Mouse (Mus musculus) CH12.LX (cell line): ENCODE results near the gene Ano9. TPM values are rescaled to one million over a fixed set of nuclear protein-coding genes. Genes with fewer than 3 reads are reported as not detected.

Experiments used
- DNase-seq: peaks from one replicate; pipeline ENCODE4 v3.0.0-alpha.2; 2013; ENCODE audit errors: extremely low read depth
- H3K27ac ChIP-seq: 2 replicates; pipeline ENCODE4 v1.5.1; 2012; ENCODE audit warnings: low read depth, mild to moderate bottlenecking, control low read depth, moderate library complexity; ENCODE audit not compliant: insufficient read depth
- H3K27me3 ChIP-seq: replicated peaks from 2 replicates; pipeline ENCODE3; 2012; ENCODE audit warnings: inconsistent platforms
- H3K36me3 ChIP-seq, 2 experiments: replicated peaks in 1 of 2; 2 replicates each; pipeline versions ENCODE3 to v1.6.1; 2012; ENCODE audit warnings: inconsistent platforms in 1 of 2, low read length in 1 of 2, mild to moderate bottlenecking in 1 of 2, mixed read lengths in 1 of 2, moderate library complexity in 1 of 2; ENCODE audit not compliant: control insufficient read depth in 1 of 2, insufficient read depth in 1 of 2
- H3K4me1 ChIP-seq, 2 experiments: 2 replicates each; pipeline ENCODE4 v1.6.1; 2012; ENCODE audit warnings: inconsistent platforms in 1 of 2, moderate library complexity in 1 of 2; ENCODE audit not compliant: insufficient read depth in 2 of 2, control insufficient read depth in 1 of 2
- H3K4me2 ChIP-seq: 2 replicates; pipeline ENCODE4 v1.6.1; 2012; ENCODE audit warnings: low read depth, mild to moderate bottlenecking, control low read depth; ENCODE audit not compliant: poor library complexity, insufficient read depth, severe bottlenecking
- H3K4me3 ChIP-seq, 3 experiments: fragments of 150-350 bp in 1 of 3; sonication (generic) in 1 of 3; replicated peaks in 1 of 3; 2 replicates each; pipeline versions ENCODE3 to v1.5.1; 2011 to 2012; ENCODE audit warnings: low read depth in 2 of 3, low read length in 2 of 3, mild to moderate bottlenecking in 2 of 3, moderate library complexity in 2 of 3, control low read depth in 1 of 3, improper control_type of control experiment in 1 of 3, inconsistent platforms in 1 of 3, mixed read lengths in 1 of 3; ENCODE audit not compliant: poor library complexity in 1 of 3
- H3K79me2 ChIP-seq: replicated peaks from 2 replicates; pipeline ENCODE4 v1.6.1; 2012; ENCODE audit warnings: mild to moderate bottlenecking, moderate library complexity; ENCODE audit not compliant: control insufficient read depth, poor library complexity, insufficient read depth, severe bottlenecking; ENCODE audit errors: extremely low read depth
- H3K9ac ChIP-seq: 2 replicates; pipeline ENCODE4 v1.6.1; 2012; ENCODE audit warnings: low read depth, mild to moderate bottlenecking, control low read depth, moderate library complexity; ENCODE audit not compliant: insufficient read depth
- H3K9me3 ChIP-seq: replicated peaks from 2 replicates; pipeline ENCODE3; 2012; ENCODE audit warnings: low read length, inconsistent platforms, mixed read lengths
- BHLHE40 ChIP-seq: IDR thresholded peaks from 2 replicates; pipeline ENCODE4 v1.6.1; 2011; ENCODE audit warnings: mild to moderate bottlenecking, low read depth, low read length, improper control_type of control experiment
- E2F4 ChIP-seq: IDR thresholded peaks from 2 replicates; pipeline ENCODE4 v1.6.1; 2011; ENCODE audit warnings: low read depth, low read length, improper control_type of control experiment; ENCODE audit not compliant: insufficient replicate concordance
- ELF1 ChIP-seq: IDR thresholded peaks from 2 replicates; pipeline ENCODE4 v1.6.1; 2014; ENCODE audit warnings: low read depth, mild to moderate bottlenecking, inconsistent platforms, low read length, improper control_type of control experiment
- EP300 ChIP-seq: IDR thresholded peaks from 2 replicates; pipeline ENCODE4 v1.6.1; 2011; ENCODE audit warnings: low read length, improper control_type of control experiment
- ETS1 ChIP-seq: conservative IDR thresholded peaks from 2 replicates; pipeline ENCODE4 v1.6.1; 2012; ENCODE audit warnings: low read depth, mild to moderate bottlenecking, inconsistent platforms, low read length, improper control_type of control experiment, moderate library complexity
- GABPA ChIP-seq: IDR thresholded peaks from 2 replicates; pipeline ENCODE4 v1.6.1; 2012; ENCODE audit warnings: low read depth, low read length, improper control_type of control experiment, inconsistent platforms; ENCODE audit not compliant: insufficient replicate concordance
- HCFC1 ChIP-seq: IDR thresholded peaks from 2 replicates; pipeline ENCODE4 v1.6.1; 2012; ENCODE audit warnings: low read depth, mild to moderate bottlenecking, inconsistent platforms, low read length, improper control_type of control experiment
- JUND ChIP-seq: conservative IDR thresholded peaks from 2 replicates; pipeline ENCODE4 v1.6.1; 2011; ENCODE audit warnings: low read depth, low read length, improper control_type of control experiment
- KAT2A ChIP-seq: IDR thresholded peaks from 2 replicates; pipeline ENCODE4 v1.6.1; 2012; ENCODE audit warnings: low read length, improper control_type of control experiment, inconsistent platforms; ENCODE audit not compliant: insufficient replicate concordance
- MAX ChIP-seq: IDR thresholded peaks from 2 replicates; pipeline ENCODE4 v1.6.1; 2011; ENCODE audit warnings: low read length, improper control_type of control experiment
- MXI1 ChIP-seq: IDR thresholded peaks from 2 replicates; pipeline ENCODE4 v1.6.1; 2011; ENCODE audit warnings: mild to moderate bottlenecking, low read depth, low read length, improper control_type of control experiment
- MYC ChIP-seq: IDR thresholded peaks from 2 replicates; pipeline ENCODE4 v1.6.1; 2011; ENCODE audit warnings: low read depth, mild to moderate bottlenecking, improper control_type of control experiment, low read length
- NELFE ChIP-seq: IDR thresholded peaks from 2 replicates; pipeline ENCODE4 v1.6.1; 2011; ENCODE audit warnings: low read depth, low read length, improper control_type of control experiment
- PAX5 ChIP-seq: IDR thresholded peaks from 2 replicates; pipeline ENCODE4 v1.6.1; 2012; ENCODE audit warnings: low read length, inconsistent platforms, mixed read lengths
- POLR2A ChIP-seq: IDR thresholded peaks from 2 replicates; pipeline ENCODE4 v1.6.1; 2011; ENCODE audit warnings: low read depth, mild to moderate bottlenecking, improper control_type of control experiment, low read length
- RAD21 ChIP-seq: IDR thresholded peaks from 2 replicates; pipeline ENCODE4 v1.6.1; 2011; ENCODE audit warnings: low read depth, mild to moderate bottlenecking, low read length, improper control_type of control experiment, moderate library complexity
- TBP ChIP-seq: conservative IDR thresholded peaks from 2 replicates; pipeline ENCODE4 v1.6.1; 2011; ENCODE audit warnings: low read depth, low read length, improper control_type of control experiment
- TCF12 ChIP-seq: IDR thresholded peaks from 2 replicates; pipeline ENCODE4 v1.6.1; 2014; ENCODE audit warnings: low read depth, mild to moderate bottlenecking, inconsistent platforms, low read length, improper control_type of control experiment
- USF1 ChIP-seq: IDR thresholded peaks from 2 replicates; pipeline ENCODE4 v1.6.1; 2014; ENCODE audit warnings: low read depth, mild to moderate bottlenecking, inconsistent platforms, low read length, improper control_type of control experiment
- USF2 ChIP-seq: conservative IDR thresholded peaks from 2 replicates; pipeline ENCODE4 v1.6.1; 2011; ENCODE audit warnings: low read depth, low read length, improper control_type of control experiment
- ZC3H11A ChIP-seq: IDR thresholded peaks from 2 replicates; pipeline ENCODE4 v1.6.1; 2012; ENCODE audit warnings: low read depth, mild to moderate bottlenecking, inconsistent platforms, low read length, improper control_type of control experiment
- ZNF384 ChIP-seq: IDR thresholded peaks from 2 replicates; pipeline ENCODE4 v1.6.1; 2012; ENCODE audit warnings: low read depth, low read length, improper control_type of control experiment, inconsistent platforms
- dilution Hi-C: fragments of 300-500 bp; cut with MboI; formaldehyde crosslinking; loops from 2 replicates; pipeline ENCODE4 v1.14.3; 2020; ENCODE audit warnings: low sequenced_read_pairs; ENCODE audit not compliant: extremely low pct_unique_long_range_greater_than_20kb, extremely low pct_ligation_motif_present
- in situ Hi-C: fragments of 300-500 bp; cut with MboI; formaldehyde crosslinking; loops from 3 replicates; pipeline ENCODE4 v1.14.3; 2019; ENCODE audit warnings: low sequenced_read_pairs, low pct_ligation_motif_present, low pct_unique_long_range_greater_than_20kb, mixed read lengths
- polyA plus RNA-seq: library from polyadenylated mRNA; unstranded; fragments of >175 nt; gene quantifications from 2 replicates; pipeline ENCODE4 v1.2.1, GENCODE M21; 2012; ENCODE audit warnings: low read depth; ENCODE audit not compliant: insufficient read length
- total RNA-seq, 2 experiments: library from RNA; depleted of rRNA; stranded (reverse); fragments of 300-350 nt in 1 of 2; fragments of >200 nt in 1 of 2; gene quantifications; 2 replicates each; pipeline ENCODE4 v1.2.3; 2012 to 2014

Ano9 gene
- total and polyA plus RNA-seq, 3 experiments = 0.04 TPM; not detected in 2

GRCm38 (mm10) chr7:141115874-141116273 is 1.7 kb downstream of the Ano9 start:
- in situ Hi-C loops (no loop called here), dilution Hi-C loops (no loop called here)
- Histone ChIP-seq H3K9ac (no peak overlapping the region), H3K36me3 (no peaks in the 10 kb centered on the region), H3K79me2 (no peaks in the 10 kb centered on the region), H3K27me3 (peaks cover 37% of the 10 kb centered on the region), H3K4me3 (no peak overlapping the region), H3K4me1 (no peaks in the 10 kb centered on the region; a peak in 1 of 4 replicates), H3K4me2 (no peak overlapping the region), H3K27ac (no peak overlapping the region), H3K9me3 (no peaks in the 10 kb centered on the region)
- no peak for TF ChIP-seq E2F4
- TF ChIP-seq KAT2A = no peak
- no peak for TF ChIP-seq RAD21
- no peak for TF ChIP-seq ZNF384
- TF ChIP-seq MAX = no peak
- DNase-seq = no peak

GRCm38 (mm10) chr7:141103161-141103560 is 14.4 kb downstream of the Ano9 start:
- no peak overlapping the region for H3K4me2 ChIP-seq

DNA sequence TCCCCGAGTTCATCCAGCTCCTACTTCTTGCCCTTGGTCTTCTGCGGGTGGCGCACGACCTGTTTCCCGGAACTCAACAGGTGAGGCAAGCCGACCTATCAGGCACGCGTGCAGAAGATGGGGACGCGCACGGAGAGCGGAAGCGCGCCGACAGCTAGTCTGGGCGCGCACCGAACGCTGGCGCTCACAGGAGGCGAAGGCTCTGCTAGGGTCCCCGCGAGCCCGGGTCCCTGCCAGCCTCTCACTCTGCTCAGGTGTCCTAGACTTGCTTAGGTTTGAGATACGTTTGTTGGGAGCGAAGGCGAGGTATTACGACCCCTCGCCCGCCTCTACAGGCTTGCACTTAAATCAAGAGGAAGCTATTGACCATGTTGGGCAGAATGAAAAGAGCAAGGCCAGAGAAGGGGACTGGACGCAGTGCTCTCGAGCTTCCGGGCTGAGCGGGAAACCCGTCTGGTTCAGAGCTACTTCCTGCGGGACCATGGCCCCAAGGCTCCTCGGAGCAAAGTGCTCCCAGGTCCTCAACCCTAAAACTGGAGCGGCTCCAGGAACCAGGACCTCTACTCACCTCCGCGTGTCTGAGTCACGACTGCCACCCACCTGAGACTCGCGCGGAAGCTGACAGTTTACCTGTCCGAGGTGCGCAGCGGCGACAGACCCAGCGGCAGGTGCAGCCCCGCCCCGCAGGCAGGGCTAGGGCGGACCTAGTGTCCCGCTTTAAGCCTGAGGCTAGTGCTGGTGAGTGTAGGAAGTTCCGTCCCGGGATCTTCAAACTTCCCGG is 17.5 kb downstream of the Ano9 start, which contains the start of gene Sigirr:
Sigirr (minus strand) TSS at position 662 of the 781 bp plus-strand sequence.
- no peaks in the 10 kb centered on the region for H3K9me3 ChIP-seq
- no peak within 1 kb of the TSS for H3K9ac ChIP-seq
- H3K4me2 ChIP-seq = no peak within 1 kb of the TSS
- H3K27ac ChIP-seq = no peak within 1 kb of the TSS
- dilution Hi-C loops = no loop called here
- peaks cover 0 to under 1% of the 10 kb centered on the region in 2 experiments for H3K36me3 ChIP-seq
- no peaks in the 10 kb centered on the region for H3K27me3 ChIP-seq
- peaks cover 20 to 36% of the 10 kb centered on the region in 2 experiments for H3K4me1 ChIP-seq
- no peaks in the 10 kb centered on the region for H3K79me2 ChIP-seq
- TF ChIP-seq BHLHE40 (no peak), NELFE (no peak), USF1 (no peak), GABPA (no peak), ETS1 (no peak), PAX5 (no peak), USF2 (no peak), JUND (no peak), MYC (no peak), MXI1 (no peak), ELF1 (no peak), ZC3H11A (no peak), EP300 (no peak), ZNF384 (no peak), POLR2A (no peak)
- TF ChIP-seq, all 38 proteins: peak for 0
- no peak for DNase-seq
- no peak within 1 kb of the TSS for H3K4me3 ChIP-seq
- in situ Hi-C loops = loop anchor here (5.0 kb wide), 3 partner anchors 32 to 257 kb away; no protein-coding TSS in a partner anchor

More at GRCm38 (mm10) chr7:141103161-141103560, 14.4 kb downstream of the Ano9 start:
- DNase-seq = no peak
- no peak overlapping the region for H3K4me3 ChIP-seq
- H3K4me1 ChIP-seq = peaks cover 6 to 12% of the 10 kb centered on the region in 2 experiments; a peak in 3 of 4 replicates
- in situ Hi-C loops (no loop called here), dilution Hi-C loops (no loop called here)
- H3K27ac ChIP-seq = no peak overlapping the region
- no peaks in the 10 kb centered on the region for H3K79me2 ChIP-seq
- H3K9ac ChIP-seq = no peak overlapping the region
- TF ChIP-seq HCFC1 (no peak), GABPA (no peak), TCF12 (no peak), TBP (no peak)
- peaks cover 5% of the 10 kb centered on the region for H3K27me3 ChIP-seq
- no peaks in the 10 kb centered on the region for H3K36me3 ChIP-seq
- no peaks in the 10 kb centered on the region for H3K9me3 ChIP-seq
